Mouse (Mus musculus) lung, adult 2 months (tissue): ENCODE data around the gene Sfta2.

Experiments used
- CTCF ChIP-seq: fragments of 200-500 bp; IDR thresholded peaks from 2 replicates; pipeline ENCODE4 v1.5.1; 2011; ENCODE audit warnings: mild to moderate bottlenecking, low read length, control low read depth; ENCODE audit not compliant: insufficient read depth
- POLR2A ChIP-seq: fragments of 200-500 bp; IDR thresholded peaks from 2 replicates; pipeline ENCODE4 v1.6.1; 2011; ENCODE audit warnings: low read depth, mild to moderate bottlenecking, control low read depth, low read length, borderline replicate concordance; ENCODE audit errors: extremely low read depth

DNA sequence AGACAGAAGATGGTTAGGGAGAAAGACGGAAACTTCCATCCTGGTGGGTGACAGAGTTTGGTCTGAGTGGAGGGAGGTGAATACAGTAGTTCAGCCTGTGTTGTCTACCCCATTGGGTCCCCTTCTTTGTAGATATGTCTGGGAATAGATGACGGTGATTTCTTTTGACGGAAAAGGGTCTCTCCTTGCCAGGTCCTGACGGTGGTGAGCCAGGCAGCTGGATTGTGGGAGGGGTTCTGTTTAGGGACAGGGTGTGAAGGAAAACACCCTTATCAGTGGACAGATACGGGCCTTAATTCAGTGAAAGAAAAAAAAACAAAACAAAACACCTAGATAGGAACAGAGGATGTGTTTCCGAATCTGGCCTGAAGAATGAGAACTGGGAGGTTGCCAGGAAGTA, 38.0 kb downstream of the Sfta2 start:
- TF ChIP-seq CTCF, result no peak
- no peak for TF ChIP-seq POLR2A
